Mouse (Mus musculus): ENCODE data around the gene Ctdsp2.

The Ctdsp2 gene

DNA sequence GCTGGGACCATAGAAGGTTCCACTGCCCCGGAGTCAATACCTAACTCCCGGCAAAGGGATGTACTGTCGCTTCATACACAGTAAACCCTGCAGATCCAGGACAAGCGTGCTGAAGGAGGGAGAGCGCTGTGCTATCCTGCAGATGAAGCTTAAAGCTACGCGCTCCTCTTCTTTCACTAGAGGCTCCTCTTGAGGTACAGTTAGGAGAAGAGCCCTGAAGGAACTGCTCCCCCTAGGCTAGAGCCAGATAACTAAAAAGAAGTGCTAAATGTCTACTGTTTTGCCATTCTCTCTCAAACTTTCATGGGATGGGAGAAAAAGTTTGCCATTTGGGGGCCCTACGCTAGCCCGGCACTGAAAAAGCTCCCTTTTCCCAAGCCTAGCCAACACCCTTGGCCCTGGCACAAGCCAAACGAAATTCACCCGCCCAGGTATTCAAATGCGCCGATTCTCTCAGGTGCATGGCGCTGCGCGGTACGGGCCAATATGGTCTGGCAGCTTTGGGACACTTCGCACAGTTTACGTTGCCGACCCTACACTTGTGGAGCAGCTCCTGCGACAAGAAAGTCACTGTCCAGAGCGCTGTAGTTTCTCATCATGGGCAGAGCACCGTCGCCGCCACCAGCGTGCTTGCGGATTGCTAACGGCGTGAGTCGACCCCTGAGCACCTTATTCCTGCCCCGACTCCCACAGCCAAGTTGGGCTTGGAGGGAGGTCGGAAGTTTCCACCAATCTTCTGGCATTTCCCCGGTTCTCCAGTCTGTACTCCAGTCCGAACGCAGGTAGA is 70.3 kb downstream of the Ctdsp2 start:
- no peak for DNase-seq

All from thymus, postnatal 25 days (tissue).